Mouse (Mus musculus) cerebellum, adult 2 months (tissue): ENCODE results near the gene Crim1.

Experiments
- CTCF ChIP-seq: fragments of 200-500 bp; IDR thresholded peaks from 2 replicates; pipeline ENCODE4 v1.5.1; 2011; ENCODE audit warnings: low read depth, mild to moderate bottlenecking, control low read depth, low read length, moderate library complexity, borderline replicate concordance; ENCODE audit not compliant: insufficient read depth
- POLR2A ChIP-seq: fragments of 200-500 bp; IDR thresholded peaks from 2 replicates; pipeline ENCODE4 v1.6.1; 2011; ENCODE audit warnings: low read length, control low read depth, borderline replicate concordance; ENCODE audit not compliant: insufficient read depth

GRCm38 (mm10) chr17:78232703-78233102 lies 32.7 kb downstream of the Crim1 start:
- TF ChIP-seq CTCF (no peak), POLR2A (no peak)
